Comparison of ENCODE assay signal across 1 mouse cellular context in the genomic region with DNA sequence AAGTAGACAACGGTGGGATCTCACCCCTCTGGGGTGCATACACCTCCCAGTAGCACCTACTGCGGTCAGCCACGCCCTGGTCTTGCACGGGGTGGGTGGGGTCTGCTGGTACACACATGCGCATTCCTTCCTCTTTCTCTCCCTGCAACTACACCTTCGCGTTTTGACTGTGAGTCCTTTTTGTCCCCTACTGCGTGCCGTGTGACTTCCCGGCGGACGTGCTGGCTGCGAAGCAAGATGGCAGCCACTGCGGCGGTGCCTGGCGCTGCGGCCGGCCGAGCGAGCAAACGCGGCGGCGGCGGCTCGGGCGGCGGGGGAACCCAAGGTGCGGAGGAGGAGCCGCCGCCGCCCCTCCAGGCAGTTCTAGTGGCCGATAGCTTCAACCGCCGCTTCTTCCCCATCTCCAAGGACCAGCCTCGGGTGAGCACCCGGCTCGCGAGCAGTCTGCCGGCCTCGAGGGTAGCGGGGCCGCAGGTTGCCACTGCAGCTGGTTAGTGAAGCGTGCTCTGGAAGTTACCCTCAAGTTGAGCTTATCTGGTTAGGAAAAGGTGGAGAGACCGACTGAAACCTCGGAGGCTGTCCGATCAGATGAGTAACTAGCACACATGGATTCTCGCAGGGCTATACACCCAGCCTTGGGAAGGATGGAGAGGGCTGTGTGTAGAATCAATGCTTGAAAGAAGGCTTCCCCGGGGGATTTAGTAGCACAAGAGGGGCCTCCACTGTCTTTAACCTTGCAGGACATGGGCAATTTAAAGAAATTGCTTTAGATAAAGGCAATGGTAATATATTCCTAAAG.
TF ChIP-seq lines count a peak whose summit lies in the region.

Gene Eif2b5 (plus strand): TSS at position 141 of the 799 bp plus-strand sequence.

TF ChIP-seq in CH12.LX, 34 proteins besides CTCF, POLR2A, EP300 and RAD21 (continued from another document):
- TF ChIP-seq JUN (IDR thresholded peaks at IDR 0.05; ENCODE audit: insufficient read depth, low read depth, low read length) (peak; percentile 31; the same call in 1 of the 2 replicates), USF2 (conservative IDR thresholded peaks at IDR 0.05; ENCODE audit: low read depth, low read length) (no peak), ELF1 (IDR thresholded peaks at IDR 0.05; ENCODE audit: low read depth, low read length) (peak; percentile 91), SMC3 (IDR thresholded peaks at IDR 0.05; ENCODE audit: low read depth, low read length) (no peak), IRF4 (IDR thresholded peaks at IDR 0.05; ENCODE audit: low read depth, low read length) (peak; percentile 87), BHLHE40 (IDR thresholded peaks at IDR 0.05; ENCODE audit: low read depth, low read length) (peak; percentile 82), USF1 (IDR thresholded peaks at IDR 0.05; ENCODE audit: low read depth, low read length) (peak; percentile 25; the same call in 1 of the 2 replicates), ZNF384 (IDR thresholded peaks at IDR 0.05; ENCODE audit: low read depth, low read length) (no peak), POLR2AphosphoS2 (IDR thresholded peaks at IDR 0.05; ENCODE audit: low read depth, low read length) (peak; percentile 69; the same call in 1 of the 2 replicates), CHD2 (IDR thresholded peaks at IDR 0.05; ENCODE audit: low read length) (0 out of 2 replicates have a peak, but pooled peaks have one; percentile 30), ZMIZ1 (IDR thresholded peaks at IDR 0.05; ENCODE audit: low read depth, low read length) (peak; percentile 98), MAZ (IDR thresholded peaks at IDR 0.05; ENCODE audit: low read depth, low read length) (peak; percentile 76), KAT2A (IDR thresholded peaks at IDR 0.05; ENCODE audit: insufficient replicate concordance, low read length) (peak; percentile 92; the same call in 1 of the 2 replicates), UBTF (IDR thresholded peaks at IDR 0.05; ENCODE audit: low read depth, low read length) (peak; percentile 77; the same call in 1 of the 2 replicates), TCF12 (IDR thresholded peaks at IDR 0.05; ENCODE audit: low read depth, low read length) (peak; percentile 99), MXI1 (IDR thresholded peaks at IDR 0.05; ENCODE audit: low read depth, low read length) (peak; percentile 96), TBP (conservative IDR thresholded peaks at IDR 0.05; ENCODE audit: low read depth, low read length) (peak; percentile 87), RCOR1 (conservative IDR thresholded peaks at IDR 0.05; ENCODE audit: low read depth, low read length) (peak; percentile 71; the same call in 1 of the 2 replicates), E2F4 (IDR thresholded peaks at IDR 0.05; ENCODE audit: insufficient replicate concordance, low read depth, low read length) (peak; percentile 60; the same call in 1 of the 2 replicates), SIN3A (IDR thresholded peaks at IDR 0.05; ENCODE audit: low read length) (peak; percentile 98), ZC3H11A (IDR thresholded peaks at IDR 0.05; ENCODE audit: low read depth, low read length) (no peak), MEF2A (IDR thresholded peaks at IDR 0.05; ENCODE audit: borderline replicate concordance, low read depth, low read length) (peak; percentile 88), MYC (IDR thresholded peaks at IDR 0.05; ENCODE audit: low read depth, low read length) (peak; percentile 78)
